Mouse (Mus musculus): Measurements from ENCODE around the gene Tubb5. TPM values are rescaled to one million over a fixed set of nuclear protein-coding genes. Genes with fewer than 3 reads are reported as not detected.

Tubb5 gene
- polyA plus RNA-seq, 1 experiment, result 298 TPM

DNA sequence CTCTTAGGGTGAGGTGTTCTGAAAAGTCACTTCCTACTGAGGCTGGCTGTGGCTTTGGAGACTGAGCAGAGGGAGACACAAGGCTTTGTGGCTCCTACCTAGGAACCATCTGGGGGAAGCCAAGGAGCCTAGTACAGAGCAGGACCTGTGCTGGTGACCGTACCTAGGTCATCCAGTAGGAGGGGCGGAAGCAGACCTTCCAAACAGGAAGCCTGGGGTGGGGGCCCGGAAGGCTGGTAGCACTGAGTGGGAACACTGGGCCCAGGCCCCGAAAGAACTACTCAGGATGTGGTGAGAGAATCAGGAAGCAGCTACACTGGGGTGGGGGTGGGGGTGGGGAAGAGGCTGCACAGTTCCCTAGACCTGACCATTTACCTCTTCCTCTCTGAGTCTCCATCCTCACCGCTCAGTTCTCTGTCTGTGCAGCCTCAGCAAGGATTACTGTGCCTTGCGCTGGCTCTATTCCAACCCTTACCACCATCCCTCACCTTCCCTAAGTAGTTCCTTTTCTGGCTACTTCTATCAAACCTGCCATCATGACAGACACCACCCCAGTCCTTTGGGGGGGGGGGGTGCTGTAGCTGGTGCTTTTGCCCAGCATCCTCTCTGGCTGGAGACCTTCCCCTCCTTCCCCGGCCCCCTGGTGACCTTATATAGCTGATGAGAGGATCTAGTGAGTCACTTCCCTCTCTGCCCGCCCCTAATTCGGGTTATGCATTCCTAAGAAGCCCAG is 32.2 kb upstream of the Tubb5 start:
- Histone ChIP-seq H3K4me3 (replicated peaks; ENCODE audit: extremely low read depth, low read depth, low read length) (peak overlapping the region; percentile 70), H3K4me1 (ENCODE audit: control insufficient read depth, insufficient read depth, low read length) (peaks cover 12% of the 10 kb centered on the region)
- TF ChIP-seq CTCF (IDR thresholded peaks at IDR 0.05; ENCODE audit: insufficient read depth, low read length), result no peak
- TF ChIP-seq POLR2A (IDR thresholded peaks at IDR 0.05; ENCODE audit: borderline replicate concordance, extremely low read depth, low read depth, low read length), result peak; percentile 74; the same call in 1 of the 2 replicates
- DNase-seq, result peak; percentile 56
- 18% methylated on average over 9 of the region's 9 CpGs for WGBS

GRCm38 (mm10) chr17:35869346-35870067 is 31.4 kb upstream of the Tubb5 start:
- peak; percentile 38 for DNase-seq

DNA sequence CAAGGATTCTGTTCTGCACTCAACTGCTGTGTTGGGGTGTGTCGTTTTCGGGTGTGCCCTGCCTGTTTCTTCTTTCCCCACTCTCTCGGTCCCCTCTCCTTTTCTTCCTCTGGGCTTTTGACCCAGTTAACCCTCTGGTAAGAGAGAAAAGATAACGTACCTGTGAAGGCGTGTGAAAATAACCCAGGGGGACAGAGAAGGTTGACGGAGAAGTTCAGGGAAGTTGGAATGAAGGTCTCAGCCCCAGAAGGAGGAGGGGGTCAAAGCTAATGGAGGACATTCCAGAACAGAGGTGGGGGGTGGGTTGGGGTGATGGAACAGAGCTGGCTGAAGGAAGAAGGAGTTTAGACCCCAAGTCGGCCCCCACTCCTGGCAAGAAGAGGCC is 30.8 kb upstream of the Tubb5 start:
- H3K4me3 ChIP-seq (replicated peaks; ENCODE audit: extremely low read depth, low read depth, low read length), result peak overlapping the region; percentile 93
- peaks cover 15% of the 10 kb centered on the region for H3K4me1 ChIP-seq (ENCODE audit: control insufficient read depth, insufficient read depth, low read length)
- no peak for DNase-seq
- no peak for TF ChIP-seq CTCF (IDR thresholded peaks at IDR 0.05; ENCODE audit: insufficient read depth, low read length)
- TF ChIP-seq POLR2A (IDR thresholded peaks at IDR 0.05; ENCODE audit: borderline replicate concordance, extremely low read depth, low read depth, low read length), result no peak
- WGBS, result 4% methylated on average over 7 of the region's 7 CpGs

More at GRCm38 (mm10) chr17:35869346-35870067, 31.4 kb upstream of the Tubb5 start:
- TF ChIP-seq POLR2A (IDR thresholded peaks at IDR 0.05; ENCODE audit: borderline replicate concordance, extremely low read depth, low read depth, low read length) (no peak), CTCF (IDR thresholded peaks at IDR 0.05; ENCODE audit: insufficient read depth, low read length) (no peak)
- WGBS, result 4% methylated on average over 7 of the region's 7 CpGs
- Histone ChIP-seq H3K4me1 (ENCODE audit: control insufficient read depth, insufficient read depth, low read length) (peaks cover 15% of the 10 kb centered on the region), H3K4me3 (replicated peaks; ENCODE audit: extremely low read depth, low read depth, low read length) (peak overlapping the region; percentile 93)

GRCm38 (mm10) chr17:35868165-35868820 is 30.2 kb upstream of the Tubb5 start:
- TF ChIP-seq CTCF (IDR thresholded peaks at IDR 0.05; ENCODE audit: insufficient read depth, low read length), result no peak
- TF ChIP-seq POLR2A (IDR thresholded peaks at IDR 0.05; ENCODE audit: borderline replicate concordance, extremely low read depth, low read depth, low read length), result no peak; the same call in 1 of the 2 replicates
- WGBS, result 14% methylated on average over 17 of the region's 17 CpGs
- peak; percentile 34 for DNase-seq
- H3K4me3 ChIP-seq (replicated peaks; ENCODE audit: extremely low read depth, low read depth, low read length), result peak overlapping the region; percentile 93
- H3K4me1 ChIP-seq (ENCODE audit: control insufficient read depth, insufficient read depth, low read length), result peaks cover 11% of the 10 kb centered on the region; the same call in 1 of the 2 replicates

DNA sequence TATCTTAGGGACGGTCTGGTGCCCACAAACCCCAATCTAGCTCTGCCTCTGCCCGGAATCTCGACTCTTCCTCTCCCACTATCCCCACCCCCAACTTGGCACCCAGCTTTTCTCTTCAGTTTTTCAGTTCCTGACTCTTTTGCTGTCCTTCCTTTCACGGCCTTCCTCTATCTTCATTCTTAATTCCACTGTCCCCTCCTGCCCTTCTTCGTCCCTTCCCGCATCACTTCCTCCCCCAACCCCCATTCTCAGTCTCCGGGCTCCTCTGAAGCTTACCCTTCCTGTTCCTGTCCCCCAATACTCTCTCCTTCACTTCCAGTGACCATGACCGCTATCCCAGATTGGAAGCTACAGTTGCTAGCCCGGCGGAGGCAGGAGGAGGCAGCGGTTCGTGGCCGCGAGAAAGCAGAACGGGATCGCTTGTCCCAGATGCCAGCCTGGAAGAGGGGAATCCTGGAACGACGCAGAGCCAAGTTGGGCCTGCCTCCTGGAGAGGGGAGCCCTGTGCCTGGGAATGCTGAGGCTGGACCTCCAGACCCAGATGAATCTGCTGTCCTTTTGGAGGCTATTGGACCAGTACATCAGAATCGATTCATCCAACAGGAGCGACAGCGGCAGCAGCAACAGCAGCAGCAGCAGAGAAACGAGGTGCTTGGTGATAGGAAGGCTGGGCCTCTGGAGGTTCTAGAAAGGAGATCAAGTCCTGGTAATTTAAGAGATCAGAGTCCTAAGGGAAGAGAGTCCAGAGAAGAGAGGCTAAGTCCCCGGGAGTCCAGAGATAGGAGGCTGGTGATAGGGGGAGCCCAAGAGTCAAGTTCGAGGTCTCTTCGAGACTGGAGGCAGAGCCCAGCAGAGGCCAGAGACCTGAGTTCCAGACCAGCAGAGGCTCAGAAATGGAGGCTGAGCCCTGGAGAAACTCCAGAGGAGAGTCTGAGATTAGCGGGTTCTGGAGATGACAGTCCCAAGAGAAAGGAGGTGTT is 29.1 kb upstream of the Tubb5 start:
- WGBS, result 9% methylated on average over 26 of the region's 26 CpGs
- TF ChIP-seq CTCF (IDR thresholded peaks at IDR 0.05; ENCODE audit: insufficient read depth, low read length) (peak; percentile 31; the same call in 1 of the 2 replicates), POLR2A (IDR thresholded peaks at IDR 0.05; ENCODE audit: borderline replicate concordance, extremely low read depth, low read depth, low read length) (no peak)
- Histone ChIP-seq H3K4me3 (replicated peaks; ENCODE audit: extremely low read depth, low read depth, low read length) (peak overlapping the region; percentile 93), H3K4me1 (ENCODE audit: control insufficient read depth, insufficient read depth, low read length) (peaks cover 5% of the 10 kb centered on the region; the same call in 1 of the 2 replicates)
- peak; percentile 51 for DNase-seq

DNA sequence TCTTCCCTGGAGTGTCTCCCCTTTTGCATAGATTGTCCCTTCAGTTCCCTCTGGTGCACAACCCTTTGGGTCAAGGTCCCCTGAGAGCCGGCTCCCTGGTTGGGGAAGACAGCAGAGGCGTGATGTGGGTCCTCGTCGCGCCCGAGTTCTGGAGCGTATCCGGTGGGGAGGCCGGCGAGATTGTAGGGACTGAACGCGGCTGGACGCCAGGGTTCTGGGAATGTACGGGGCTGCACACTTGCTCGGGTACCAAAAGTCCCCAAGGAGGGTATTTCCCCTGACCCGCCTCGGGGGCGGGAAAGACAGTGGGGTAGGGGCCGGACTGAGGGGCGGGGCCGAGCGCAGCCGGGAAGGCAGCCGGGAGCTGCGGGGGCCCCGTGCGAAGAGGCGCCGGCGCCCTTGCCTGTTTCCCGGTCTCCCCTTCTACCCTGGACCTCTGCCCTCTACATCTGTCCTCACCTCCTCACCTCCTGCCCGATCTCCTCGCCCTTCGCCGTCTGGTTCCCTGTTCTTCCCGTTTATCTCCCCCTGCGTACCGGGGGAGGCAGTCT is 28.2 kb upstream of the Tubb5 start:
- Histone ChIP-seq H3K4me3 (replicated peaks; ENCODE audit: extremely low read depth, low read depth, low read length) (peak overlapping the region; percentile 93), H3K4me1 (ENCODE audit: control insufficient read depth, insufficient read depth, low read length) (peaks cover 3% of the 10 kb centered on the region; the same call in 1 of the 2 replicates)
- peak; percentile 63 for DNase-seq
- 1% methylated on average over 38 of the region's 38 CpGs for WGBS
- no peak for TF ChIP-seq CTCF (IDR thresholded peaks at IDR 0.05; ENCODE audit: insufficient read depth, low read length)
- peak; percentile 66; the same call in 1 of the 2 replicates for TF ChIP-seq POLR2A (IDR thresholded peaks at IDR 0.05; ENCODE audit: borderline replicate concordance, extremely low read depth, low read depth, low read length)

GRCm38 (mm10) chr17:35865481-35866280 is 27.6 kb upstream of the Tubb5 start, which contains the start of gene Ppp1r18:
Gene Ppp1r18 (plus strand): TSS chr17:35865593.
- H3K4me1 ChIP-seq (ENCODE audit: control insufficient read depth, insufficient read depth, low read length), result peaks cover 3% of the 10 kb centered on the region; the same call in 1 of the 2 replicates
- peak within 1 kb of the TSS; percentile 93 for H3K4me3 ChIP-seq (replicated peaks; ENCODE audit: extremely low read depth, low read depth, low read length)
- peak; percentile 64 for DNase-seq
- WGBS, result 2% methylated on average over 46 of the region's 48 CpGs
- TF ChIP-seq POLR2A (IDR thresholded peaks at IDR 0.05; ENCODE audit: borderline replicate concordance, extremely low read depth, low read depth, low read length), result peak; percentile 67; the same call in 1 of the 2 replicates
- no peak for TF ChIP-seq CTCF (IDR thresholded peaks at IDR 0.05; ENCODE audit: insufficient read depth, low read length)

Measured in lung, adult 2 months (tissue).